Mouse (Mus musculus): ENCODE measurements around the gene Gm20388. TPM values are rescaled to one million over a fixed set of nuclear protein-coding genes. Genes with fewer than 3 reads are reported as not detected.

Gm20388 gene
- polyA plus RNA-seq, 1 experiment from 2014 or later: 1.7 TPM

GRCm38 (mm10) chr8:122280156-122280555 lies 2369.5 kb downstream of the Gm20388 start:
- H3K36me3 ChIP-seq: no peaks in the 10 kb centered on the region
- WGBS: 76% methylated on average over 4 of the region's 4 CpGs
- H3K27ac ChIP-seq: peak overlapping the region; percentile 89; the same call in 1 of the 2 replicates
- DNase-seq (ENCODE audit: low spot score): no peak
- H3K9me3 ChIP-seq: no peaks in the 10 kb centered on the region
- peaks cover 77% of the 10 kb centered on the region for H3K4me1 ChIP-seq (replicated peaks)
- peaks cover 55% of the 10 kb centered on the region for H3K27me3 ChIP-seq (ENCODE audit: insufficient read depth, poor library complexity, severe bottlenecking)
- H3K4me3 ChIP-seq: peak overlapping the region; percentile 73; the same call in 1 of the 2 replicates

- H3K36me3 ChIP-seq: no peaks in the 10 kb centered on the region
- H3K27me3 ChIP-seq (ENCODE audit: insufficient read depth, poor library complexity, severe bottlenecking): peaks cover 56% of the 10 kb centered on the region
- H3K27ac ChIP-seq: peak overlapping the region; percentile 89
- peak overlapping the region; percentile 73 for H3K4me3 ChIP-seq
- DNase-seq (ENCODE audit: low spot score): no peak
- 10% methylated on average over 20 of the region's 20 CpGs for WGBS
- peaks cover 77% of the 10 kb centered on the region for H3K4me1 ChIP-seq (replicated peaks)
- H3K9me3 ChIP-seq: no peaks in the 10 kb centered on the region
Measured at GRCm38 (mm10) chr8:122280588-122281316, 2370.1 kb downstream of the Gm20388 start.

DNA sequence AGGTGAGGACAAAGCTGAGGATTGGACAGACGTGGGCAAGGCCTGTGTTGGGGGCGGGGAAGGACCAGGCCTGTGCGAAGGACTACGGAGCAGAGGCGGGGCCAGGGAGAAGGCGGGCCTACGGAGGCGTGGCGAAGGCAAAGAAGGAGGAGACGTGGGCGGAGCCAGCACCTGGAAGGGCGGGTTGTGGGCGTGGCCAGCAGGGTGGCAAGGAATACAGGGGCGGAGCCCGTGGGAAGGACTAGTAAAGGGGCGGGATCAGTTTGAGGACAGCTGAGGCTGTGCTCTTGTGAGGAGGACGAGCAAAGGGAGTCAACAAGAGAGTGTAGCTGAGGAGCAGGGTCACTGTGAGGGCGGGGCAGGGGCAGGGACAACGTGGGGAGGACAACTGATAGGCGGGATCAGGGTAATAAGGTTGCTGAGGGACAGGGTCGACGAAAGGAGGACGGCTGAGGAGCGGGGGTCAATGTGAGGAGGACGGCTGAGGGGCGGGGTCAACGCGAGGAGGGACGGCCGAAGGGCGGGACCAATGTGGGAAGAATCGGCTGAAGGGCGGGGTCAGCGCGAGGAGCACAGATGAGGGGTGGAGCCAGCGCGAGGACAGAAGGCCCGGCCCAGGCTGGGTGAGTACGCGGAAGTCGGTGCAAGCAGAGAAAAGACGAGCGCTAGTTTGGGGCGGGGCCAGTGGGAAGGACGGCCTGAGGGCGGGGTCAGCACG lies 2370.8 kb downstream of the Gm20388 start:
- WGBS: under 1% methylated on average over 47 of the region's 47 CpGs
- peaks cover 57% of the 10 kb centered on the region for H3K27me3 ChIP-seq (ENCODE audit: insufficient read depth, poor library complexity, severe bottlenecking)
- peaks cover 79% of the 10 kb centered on the region for H3K4me1 ChIP-seq (replicated peaks)

GRCm38 (mm10) chr8:122282035-122282358 lies 2371.4 kb downstream of the Gm20388 start, which contains the start of gene Zfpm1:
Zfpm1 (plus strand) TSS chr8:122282141.
- H3K36me3 ChIP-seq: no peaks in the 10 kb centered on the region
- WGBS: 3% methylated on average over 60 of the region's 60 CpGs
- H3K9me3 ChIP-seq: no peaks in the 10 kb centered on the region
- peaks cover 82% of the 10 kb centered on the region for H3K4me1 ChIP-seq (replicated peaks)
- H3K27me3 ChIP-seq (ENCODE audit: insufficient read depth, poor library complexity, severe bottlenecking): peaks cover 59% of the 10 kb centered on the region
- H3K27ac ChIP-seq: peak within 1 kb of the TSS; percentile 89
- no peak for DNase-seq (ENCODE audit: low spot score)
- peak within 1 kb of the TSS; percentile 73 for H3K4me3 ChIP-seq

More for the DNA sequence above, 2370.8 kb downstream of the Gm20388 start:
- DNase-seq (ENCODE audit: low spot score): peak; percentile 100
- Histone ChIP-seq H3K36me3 (no peaks in the 10 kb centered on the region), H3K4me3 (peak overlapping the region; percentile 73), H3K27ac (peak overlapping the region; percentile 89), H3K9me3 (no peaks in the 10 kb centered on the region)

GRCm38 (mm10) chr8:122282501-122283355 lies 2372.1 kb downstream of the Gm20388 start:
- under 1% methylated on average over 70 of the region's 70 CpGs for WGBS
- Histone ChIP-seq H3K9me3 (no peaks in the 10 kb centered on the region), H3K36me3 (no peaks in the 10 kb centered on the region), H3K4me3 (peak overlapping the region; percentile 73), H3K27ac (peak overlapping the region; percentile 84), H3K4me1 (replicated peaks) (peaks cover 82% of the 10 kb centered on the region), H3K27me3 (ENCODE audit: insufficient read depth, poor library complexity, severe bottlenecking) (peaks cover 67% of the 10 kb centered on the region)
- DNase-seq (ENCODE audit: low spot score): peak; percentile 56

DNA sequence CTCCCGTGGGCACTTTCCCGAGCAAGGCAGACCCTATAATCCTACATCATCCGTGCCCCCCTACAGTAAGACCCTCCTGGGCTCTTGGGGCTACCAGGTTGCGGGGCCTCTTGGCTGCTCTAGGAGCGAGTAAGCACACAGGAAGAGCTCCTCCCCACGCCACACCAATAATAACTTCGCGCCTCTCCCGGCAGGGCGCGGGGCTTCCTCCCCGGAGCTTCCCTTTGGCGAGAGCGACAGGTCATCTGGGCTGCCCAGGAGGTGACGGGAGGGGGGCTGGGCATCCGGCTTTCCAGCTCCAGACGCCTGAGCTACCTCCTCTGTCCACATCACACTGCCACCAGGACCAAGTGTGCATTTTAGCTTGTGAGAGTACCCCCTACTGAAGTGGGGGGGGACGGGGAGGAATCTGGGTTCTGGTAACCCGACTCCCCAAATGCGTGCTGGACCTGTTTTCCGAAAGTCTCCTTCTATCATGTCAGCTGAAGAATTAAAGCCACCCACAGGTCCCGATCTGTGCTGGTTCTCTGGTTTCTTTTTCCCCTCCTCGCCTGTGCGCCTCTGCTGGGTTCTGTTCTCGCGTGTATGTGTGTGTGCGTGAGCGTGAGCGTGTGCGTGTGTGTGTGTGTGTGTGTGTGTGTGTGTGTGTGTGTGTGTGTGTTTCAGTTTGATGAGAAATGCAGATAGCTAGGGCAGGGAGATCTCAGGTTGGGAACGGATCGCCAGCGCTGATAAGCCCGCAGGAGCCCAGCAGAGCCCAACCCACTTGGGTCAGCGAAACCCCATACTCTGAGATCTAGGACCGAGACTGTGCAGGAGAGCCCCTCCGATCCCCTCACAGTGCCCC lies 2372.9 kb downstream of the Gm20388 start:
- H3K36me3 ChIP-seq: no peaks in the 10 kb centered on the region
- under 1% methylated on average over 37 of the region's 37 CpGs for WGBS
- peak overlapping the region; percentile 73 for H3K4me3 ChIP-seq
- H3K27me3 ChIP-seq (ENCODE audit: insufficient read depth, poor library complexity, severe bottlenecking): peaks cover 73% of the 10 kb centered on the region
- H3K4me1 ChIP-seq (replicated peaks): peaks cover 83% of the 10 kb centered on the region
- no peak for DNase-seq (ENCODE audit: low spot score)
- H3K9me3 ChIP-seq: no peaks in the 10 kb centered on the region
- peak overlapping the region; percentile 84 for H3K27ac ChIP-seq

DNA sequence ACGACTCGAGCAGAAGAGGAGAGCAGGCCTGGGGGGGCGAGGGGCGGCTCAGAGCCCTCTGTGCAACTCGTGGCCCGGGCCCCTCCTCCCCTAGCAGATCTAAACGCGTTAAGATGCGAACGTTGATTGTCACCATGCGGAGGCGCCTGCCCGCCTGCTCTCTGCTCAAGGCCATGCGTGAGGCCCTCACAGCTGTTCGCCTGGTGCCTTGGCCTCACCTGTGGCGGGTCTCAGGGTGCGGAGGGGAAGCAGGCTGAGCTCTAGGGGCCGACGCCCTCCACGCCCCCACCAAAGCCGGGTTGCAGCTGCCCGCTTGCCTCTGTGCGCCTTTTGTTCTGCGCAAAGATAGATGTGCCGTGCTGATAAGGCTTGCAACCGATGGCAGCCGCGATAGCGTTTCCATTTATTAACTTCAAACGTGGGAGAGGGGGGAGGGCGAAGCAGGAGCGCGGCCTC lies 2373.6 kb downstream of the Gm20388 start:
- H3K27me3 ChIP-seq (ENCODE audit: insufficient read depth, poor library complexity, severe bottlenecking): peaks cover 72% of the 10 kb centered on the region
- under 1% methylated on average over 33 of the region's 33 CpGs for WGBS
- H3K4me1 ChIP-seq (replicated peaks): peaks cover 86% of the 10 kb centered on the region

GRCm38 (mm10) chr8:122284659-122285261 lies 2374.1 kb downstream of the Gm20388 start:
- Histone ChIP-seq H3K27ac (peak overlapping the region; percentile 84), H3K36me3 (no peaks in the 10 kb centered on the region), H3K4me1 (replicated peaks) (peaks cover 92% of the 10 kb centered on the region), H3K27me3 (ENCODE audit: insufficient read depth, poor library complexity, severe bottlenecking) (peaks cover 69% of the 10 kb centered on the region), H3K4me3 (peak overlapping the region; percentile 73), H3K9me3 (no peaks in the 10 kb centered on the region)
- 2% methylated on average over 21 of the region's 21 CpGs for WGBS
- peak; percentile 76 for DNase-seq (ENCODE audit: low spot score)

More for the DNA sequence above, 2373.6 kb downstream of the Gm20388 start:
- Histone ChIP-seq H3K36me3 (no peaks in the 10 kb centered on the region), H3K4me3 (peak overlapping the region; percentile 73), H3K9me3 (no peaks in the 10 kb centered on the region), H3K27ac (peak overlapping the region; percentile 84)
- DNase-seq (ENCODE audit: low spot score): peak; percentile 79

- Histone ChIP-seq H3K27me3 (ENCODE audit: insufficient read depth, poor library complexity, severe bottlenecking) (peaks cover 69% of the 10 kb centered on the region), H3K4me1 (replicated peaks) (peaks cover 92% of the 10 kb centered on the region)
Measured at GRCm38 (mm10) chr8:122285727-122286126, 2375.1 kb downstream of the Gm20388 start.

DNA sequence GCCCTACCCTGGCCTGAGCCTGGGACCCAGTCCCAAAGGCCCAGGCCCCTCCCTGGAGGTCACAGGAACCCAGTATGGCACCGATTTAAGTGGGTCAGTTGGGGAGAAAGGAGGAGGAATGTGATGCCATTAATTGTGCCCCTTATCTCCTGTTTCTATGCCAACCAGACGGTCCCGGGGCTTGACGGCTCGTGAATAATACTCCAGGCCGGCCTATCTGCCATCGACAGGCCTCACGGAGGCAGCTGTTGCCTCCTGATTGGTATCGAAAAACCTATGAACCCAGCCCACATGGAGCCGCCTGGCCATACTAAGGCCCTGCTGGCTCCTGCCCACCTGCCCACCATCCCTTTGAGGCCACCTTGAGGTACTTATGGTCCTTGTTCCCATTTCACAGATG lies 2376.3 kb downstream of the Gm20388 start:
- peaks cover 74% of the 10 kb centered on the region for H3K27me3 ChIP-seq (ENCODE audit: insufficient read depth, poor library complexity, severe bottlenecking)
- H3K4me3 ChIP-seq: no peak overlapping the region
- no peak for DNase-seq (ENCODE audit: low spot score)
- no peaks in the 10 kb centered on the region for H3K9me3 ChIP-seq
- 87% methylated on average over 10 of the region's 10 CpGs for WGBS
- 0 out of 2 replicates have a peak overlapping the region, but pooled peaks have one; percentile 13 for H3K27ac ChIP-seq
- H3K4me1 ChIP-seq (replicated peaks): peaks cover 96% of the 10 kb centered on the region
- no peaks in the 10 kb centered on the region for H3K36me3 ChIP-seq

More at GRCm38 (mm10) chr8:122285727-122286126, 2375.1 kb downstream of the Gm20388 start:
- Histone ChIP-seq H3K4me3 (peak overlapping the region; percentile 73; the same call in 1 of the 2 replicates), H3K36me3 (no peaks in the 10 kb centered on the region), H3K9me3 (no peaks in the 10 kb centered on the region), H3K27ac (peak overlapping the region; percentile 84)
- no peak for DNase-seq (ENCODE audit: low spot score)
- 62% methylated on average over 6 of the region's 6 CpGs for WGBS

DNA sequence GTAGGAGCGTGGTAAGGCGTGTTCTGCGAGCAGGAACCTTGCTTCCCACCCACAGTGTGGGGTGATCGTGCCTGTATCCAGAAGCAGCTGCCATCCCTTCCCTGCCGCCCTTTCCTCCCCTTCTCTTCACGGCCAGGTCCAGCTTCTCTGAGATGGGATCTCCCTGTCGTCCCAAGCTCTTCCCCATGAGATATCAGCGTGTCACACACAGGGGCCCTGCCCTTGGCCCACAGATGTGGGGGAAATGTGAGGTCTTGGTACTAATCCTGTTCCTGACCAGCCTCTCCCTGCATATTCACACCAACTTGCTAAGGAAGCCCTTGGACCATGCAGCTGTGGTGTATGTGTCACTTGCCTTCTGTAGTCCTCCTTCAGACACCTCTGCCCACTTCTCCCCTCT lies 2377.1 kb downstream of the Gm20388 start:
- H3K27ac ChIP-seq: peak overlapping the region; percentile 50
- peaks cover 100% of the 10 kb centered on the region for H3K4me1 ChIP-seq (replicated peaks)
- H3K36me3 ChIP-seq: peaks cover 3% of the 10 kb centered on the region; the same call in 1 of the 2 replicates
- no peak overlapping the region for H3K4me3 ChIP-seq
- DNase-seq (ENCODE audit: low spot score): no peak
- H3K9me3 ChIP-seq: no peaks in the 10 kb centered on the region
- peaks cover 72% of the 10 kb centered on the region for H3K27me3 ChIP-seq (ENCODE audit: insufficient read depth, poor library complexity, severe bottlenecking)
- 83% methylated on average over 8 of the region's 8 CpGs for WGBS

All from hindbrain, embryonic 10.5 days (tissue).